Mouse (Mus musculus) heart, embryonic 12.5 days (tissue): ENCODE measurements at regions not wholly inside any gene's neighbourhood (a gene's known extent, or its start where the extent isn't known, plus 50 kb on each side); places are given as distances from the start of the nearest gene placed in this dataset.

Experiments
- ATAC-seq: fragments of 200-750 bp; cut with Nextera tagmentation; 2 replicates; pipeline ENCODE4 v1.8.0; 2017; ENCODE audit warnings: moderate TSS enrichment, moderate library complexity; ENCODE audit not compliant: insufficient number of reproducible peaks, low FRiP score
- H3K27ac ChIP-seq: fragments of 300-500 bp; sonication (generic); 2 replicates; pipeline ENCODE4 v1.5.1; 2016; ENCODE audit warnings: mild to moderate bottlenecking, moderate library complexity; ENCODE audit not compliant: poor library complexity, severe bottlenecking
- H3K27me3 ChIP-seq: fragments of 300-500 bp; sonication (generic); replicated peaks from 2 replicates; pipeline ENCODE4 v1.6.1; 2016; ENCODE audit warnings: mild to moderate bottlenecking, moderate library complexity
- H3K36me3 ChIP-seq: fragments of 300-500 bp; sonication (generic); 2 replicates; pipeline ENCODE4 v1.6.1; 2016; ENCODE audit warnings: mild to moderate bottlenecking, moderate library complexity
- H3K4me1 ChIP-seq: fragments of 300-500 bp; sonication (generic); replicated peaks from 2 replicates; pipeline ENCODE4 v1.6.1; 2016; ENCODE audit warnings: mild to moderate bottlenecking
- H3K4me2 ChIP-seq: fragments of 300-500 bp; sonication (generic); 2 replicates; pipeline ENCODE4 v1.6.1; 2016; ENCODE audit warnings: mild to moderate bottlenecking, moderate library complexity
- H3K4me3 ChIP-seq: fragments of 300-500 bp; sonication (generic); 2 replicates; pipeline ENCODE4 v1.5.1; 2016; ENCODE audit warnings: mild to moderate bottlenecking
- H3K9ac ChIP-seq: fragments of 300-500 bp; sonication (generic); 2 replicates; pipeline ENCODE4 v1.6.1; 2016; ENCODE audit warnings: mild to moderate bottlenecking, moderate library complexity
- H3K9me3 ChIP-seq: fragments of 300-500 bp; sonication (generic); replicated peaks from 2 replicates; pipeline ENCODE4 v1.6.1; 2016; ENCODE audit warnings: mild to moderate bottlenecking, moderate library complexity
- WGBS: fragments of 180-500 bp; shearing (Covaris S2); methylation state at CpG from one replicate; pipeline ENCODE4 v1.1.7; 2016; 5-methylcytosine and 5-hydroxymethylcytosine counted together

DNA sequence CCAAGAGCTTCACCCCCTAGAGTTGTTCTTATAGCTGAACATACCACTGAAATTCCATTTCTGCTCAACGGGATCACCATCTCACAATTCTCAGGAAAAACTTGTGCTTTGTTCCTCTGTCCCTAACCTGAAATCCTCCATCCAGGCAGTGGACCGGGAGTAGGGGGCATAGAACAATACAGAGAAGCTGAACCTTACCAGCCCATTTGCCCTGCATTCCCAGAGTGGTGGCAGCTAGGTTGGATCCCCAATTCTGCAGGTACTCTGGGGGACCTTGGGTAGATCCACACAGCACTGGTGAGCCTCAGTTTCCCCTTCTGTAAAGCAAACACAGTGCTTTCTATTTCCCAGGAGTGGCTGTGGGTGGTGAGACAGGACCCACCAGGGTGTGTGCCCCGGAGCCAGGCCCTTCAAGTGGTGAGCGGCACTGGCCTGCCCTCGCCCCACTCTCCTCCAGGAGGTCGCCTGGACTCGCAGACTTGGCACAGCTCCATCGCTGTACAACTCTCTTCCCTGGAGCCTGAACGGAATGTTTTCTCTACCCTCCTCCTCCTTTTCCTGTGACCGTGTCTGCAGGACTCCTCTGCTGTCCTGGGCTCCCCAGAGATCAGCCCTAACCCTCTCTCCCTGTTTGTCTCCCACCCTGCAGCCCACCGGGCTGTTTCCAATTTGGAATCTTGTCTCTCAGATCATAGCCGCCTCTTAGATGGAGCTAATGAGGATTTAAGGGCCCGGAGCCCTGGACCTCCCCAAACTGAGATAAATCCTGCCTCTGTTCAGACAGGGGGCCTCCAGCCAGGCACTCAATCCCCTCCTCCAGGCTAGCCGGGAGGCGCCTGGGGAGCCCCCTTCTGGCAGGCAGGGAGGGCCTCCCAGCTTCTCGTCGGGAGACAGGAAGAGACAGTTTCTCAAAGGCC lies 52.3 kb upstream of the Cux1 start:
- peak overlapping the region; percentile 61 for H3K4me2 ChIP-seq
- H3K9me3 ChIP-seq = no peaks in the 10 kb centered on the region
- ATAC-seq = peak; percentile 76
- no peaks in the 10 kb centered on the region for H3K36me3 ChIP-seq
- peaks cover 33% of the 10 kb centered on the region for H3K27me3 ChIP-seq
- 5% methylated on average over 17 of the region's 17 CpGs for WGBS
- H3K27ac ChIP-seq = peak overlapping the region; percentile 38
- peak overlapping the region; percentile 25 for H3K4me3 ChIP-seq
- H3K4me1 ChIP-seq = peaks cover 24% of the 10 kb centered on the region
- peak overlapping the region; percentile 30 for H3K9ac ChIP-seq

DNA sequence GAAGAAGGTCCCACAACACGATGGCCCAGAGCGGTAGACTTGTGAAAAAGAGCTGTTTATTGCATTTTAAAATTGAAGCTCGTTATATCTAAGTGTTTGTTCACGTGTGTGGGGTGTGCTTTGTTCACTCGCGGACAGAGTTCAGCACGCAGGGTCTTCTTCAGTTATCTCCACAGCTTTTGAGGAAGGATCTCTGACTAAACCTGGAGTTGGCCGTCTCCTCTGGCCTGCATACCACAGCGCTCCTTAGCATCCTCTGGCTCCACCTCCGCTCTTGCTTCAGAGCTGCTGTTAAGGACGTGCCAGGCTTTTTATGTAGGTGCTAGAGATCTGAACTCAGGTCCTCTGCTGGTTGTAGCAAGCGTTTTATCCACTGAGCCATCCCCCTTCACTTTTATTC lies 52.9 kb upstream of the Cux1 start:
- peaks cover 24% of the 10 kb centered on the region for H3K4me1 ChIP-seq
- 0 out of 2 replicates have a peak overlapping the region, but pooled peaks have one; percentile 30 for H3K9ac ChIP-seq
- no peaks in the 10 kb centered on the region for H3K36me3 ChIP-seq
- peaks cover 39% of the 10 kb centered on the region for H3K27me3 ChIP-seq
- WGBS = 14% methylated on average over 12 of the region's 12 CpGs
- peak overlapping the region; percentile 38 for H3K27ac ChIP-seq
- ATAC-seq = no peak
- H3K4me2 ChIP-seq = peak overlapping the region; percentile 61
- H3K9me3 ChIP-seq = no peaks in the 10 kb centered on the region
- peak overlapping the region; percentile 25 for H3K4me3 ChIP-seq

DNA sequence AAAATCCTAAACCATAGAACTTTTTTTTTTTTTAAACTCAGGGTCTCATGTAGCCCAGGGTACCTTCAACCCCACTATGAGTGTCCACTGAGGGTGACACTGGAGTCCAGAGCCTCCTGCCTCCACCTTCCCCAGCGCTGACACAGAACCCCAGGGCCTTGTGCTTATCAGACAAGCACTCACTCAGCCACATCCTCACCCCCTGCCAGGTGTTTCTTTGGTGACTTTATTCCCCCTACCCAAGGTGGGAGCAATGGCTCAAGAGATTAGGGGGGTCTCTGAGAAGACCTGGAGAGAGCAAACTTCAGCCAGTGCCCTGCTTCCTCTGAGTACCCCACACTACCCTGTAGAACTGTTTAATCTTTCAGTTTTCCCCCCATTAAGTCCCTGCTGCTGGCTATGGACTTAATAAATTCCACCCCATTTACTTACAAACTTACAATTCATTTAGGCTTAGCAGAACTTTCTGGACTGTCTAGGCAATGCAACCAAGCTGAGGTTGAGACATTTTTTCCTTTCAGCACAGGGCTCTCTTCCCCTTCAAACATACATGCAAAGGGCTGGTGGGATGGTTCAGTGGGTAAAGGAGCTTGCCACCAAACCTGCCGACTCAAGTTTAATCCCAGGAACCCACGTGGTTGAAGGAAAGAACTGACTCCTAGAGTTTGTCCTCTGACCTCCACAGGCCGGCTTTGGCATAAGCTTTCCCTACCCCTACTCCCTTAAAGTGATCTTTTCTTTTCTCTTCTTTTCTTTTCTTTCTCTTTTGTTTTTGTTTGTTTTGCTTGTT lies 54.2 kb upstream of the Cux1 start:
- Histone ChIP-seq H3K9me3 (no peaks in the 10 kb centered on the region), H3K4me2 (no peak overlapping the region), H3K4me3 (no peak overlapping the region), H3K9ac (no peak overlapping the region), H3K27me3 (peaks cover 44% of the 10 kb centered on the region), H3K4me1 (peaks cover 24% of the 10 kb centered on the region), H3K27ac (no peak overlapping the region), H3K36me3 (no peaks in the 10 kb centered on the region)
- no peak for ATAC-seq
- 37% methylated on average over 4 of the region's 4 CpGs for WGBS

GRCm38 (mm10) chr5:136622152-136622551 lies 54.9 kb upstream of the Cux1 start:
- Histone ChIP-seq H3K27me3 (peaks cover 44% of the 10 kb centered on the region), H3K27ac (no peak overlapping the region), H3K36me3 (no peaks in the 10 kb centered on the region), H3K9me3 (no peaks in the 10 kb centered on the region), H3K4me2 (peak overlapping the region; percentile 90; the same call in 1 of the 2 replicates), H3K9ac (no peak overlapping the region), H3K4me3 (no peak overlapping the region), H3K4me1 (peaks cover 24% of the 10 kb centered on the region)
- ATAC-seq = no peak
- 18% methylated on average over 2 of the region's 2 CpGs for WGBS

GRCm38 (mm10) chr5:136622721-136623542 lies 55.6 kb upstream of the Cux1 start:
- WGBS = 2% methylated on average over 43 of the region's 43 CpGs
- Histone ChIP-seq H3K27me3 (peaks cover 38% of the 10 kb centered on the region), H3K9me3 (no peaks in the 10 kb centered on the region), H3K27ac (no peak overlapping the region), H3K36me3 (no peaks in the 10 kb centered on the region), H3K4me1 (peaks cover 24% of the 10 kb centered on the region), H3K4me3 (peak overlapping the region; percentile 55), H3K4me2 (peak overlapping the region; percentile 90), H3K9ac (peak overlapping the region; percentile 66)
- no peak for ATAC-seq

DNA sequence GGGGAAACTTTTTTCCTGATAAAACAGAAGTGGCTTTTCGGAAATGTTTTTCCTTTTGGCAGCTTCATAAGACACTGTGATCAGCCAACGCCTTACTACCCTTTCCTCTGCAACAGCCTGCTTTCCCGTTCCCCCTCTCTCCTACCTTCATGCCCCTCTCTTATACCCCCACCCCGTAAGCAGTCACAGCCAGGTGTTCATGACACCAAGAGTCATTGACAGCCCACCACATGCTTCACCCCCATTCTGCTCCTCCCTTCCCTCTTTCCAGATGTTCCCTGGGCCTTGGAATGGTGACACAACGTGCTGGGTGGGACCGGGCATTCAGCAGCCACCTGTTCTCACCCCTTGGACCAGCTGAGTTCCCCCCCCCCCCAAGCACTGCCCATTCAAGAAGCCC lies 56.5 kb upstream of the Cux1 start:
- Histone ChIP-seq H3K9ac (no peak overlapping the region), H3K36me3 (no peaks in the 10 kb centered on the region), H3K4me3 (no peak overlapping the region), H3K4me2 (no peak overlapping the region), H3K4me1 (peaks cover 24% of the 10 kb centered on the region), H3K27ac (no peak overlapping the region), H3K9me3 (no peaks in the 10 kb centered on the region), H3K27me3 (peaks cover 32% of the 10 kb centered on the region)
- ATAC-seq = no peak
- 49% methylated on average over 6 of the region's 6 CpGs for WGBS

DNA sequence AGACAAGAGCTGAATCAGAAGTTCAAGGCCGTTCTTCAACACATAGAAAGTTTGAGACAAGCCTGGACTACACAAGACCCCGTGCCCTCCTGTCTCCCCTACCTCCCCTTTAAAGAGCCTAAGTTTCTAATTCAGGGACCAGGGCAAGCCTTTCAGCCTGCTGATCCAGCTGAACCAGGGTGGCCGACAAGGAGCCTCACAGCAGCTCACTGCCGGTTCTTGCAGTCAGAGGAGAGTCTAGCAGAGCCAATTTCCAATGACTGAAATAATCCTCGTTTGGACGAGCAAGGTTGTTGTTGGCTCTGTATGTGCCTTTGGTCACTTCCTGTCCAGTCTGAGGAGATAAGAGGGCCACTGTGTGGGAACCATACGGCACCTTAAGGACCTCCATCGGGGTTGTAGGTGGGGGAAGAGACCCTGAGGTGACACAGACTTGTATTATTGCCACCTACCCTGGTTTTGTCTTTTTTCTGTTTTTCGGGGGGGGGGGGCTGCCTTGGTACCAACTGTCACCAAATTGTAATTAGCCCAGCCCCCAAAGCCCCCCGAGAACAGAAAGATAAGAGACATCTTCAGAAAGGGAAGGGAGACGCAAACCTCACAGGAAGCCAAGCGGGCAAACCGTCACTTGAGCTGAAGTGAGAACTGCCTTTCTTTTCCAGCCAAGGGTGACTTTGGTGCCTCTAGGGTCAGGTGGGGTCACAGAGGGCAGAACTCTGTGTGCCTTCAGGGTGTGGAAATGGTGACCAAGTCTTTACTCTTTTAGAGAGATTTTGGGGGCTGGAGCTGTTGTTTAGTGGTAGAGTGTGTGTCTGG lies 58.1 kb upstream of the Cux1 start:
- H3K27ac ChIP-seq = no peak overlapping the region
- peaks cover 30% of the 10 kb centered on the region for H3K27me3 ChIP-seq
- WGBS = 41% methylated on average over 13 of the region's 13 CpGs
- no peaks in the 10 kb centered on the region for H3K9me3 ChIP-seq
- no peak overlapping the region for H3K9ac ChIP-seq
- no peaks in the 10 kb centered on the region for H3K36me3 ChIP-seq
- H3K4me2 ChIP-seq = no peak overlapping the region
- no peak for ATAC-seq
- H3K4me3 ChIP-seq = no peak overlapping the region
- peaks cover 10% of the 10 kb centered on the region for H3K4me1 ChIP-seq

DNA sequence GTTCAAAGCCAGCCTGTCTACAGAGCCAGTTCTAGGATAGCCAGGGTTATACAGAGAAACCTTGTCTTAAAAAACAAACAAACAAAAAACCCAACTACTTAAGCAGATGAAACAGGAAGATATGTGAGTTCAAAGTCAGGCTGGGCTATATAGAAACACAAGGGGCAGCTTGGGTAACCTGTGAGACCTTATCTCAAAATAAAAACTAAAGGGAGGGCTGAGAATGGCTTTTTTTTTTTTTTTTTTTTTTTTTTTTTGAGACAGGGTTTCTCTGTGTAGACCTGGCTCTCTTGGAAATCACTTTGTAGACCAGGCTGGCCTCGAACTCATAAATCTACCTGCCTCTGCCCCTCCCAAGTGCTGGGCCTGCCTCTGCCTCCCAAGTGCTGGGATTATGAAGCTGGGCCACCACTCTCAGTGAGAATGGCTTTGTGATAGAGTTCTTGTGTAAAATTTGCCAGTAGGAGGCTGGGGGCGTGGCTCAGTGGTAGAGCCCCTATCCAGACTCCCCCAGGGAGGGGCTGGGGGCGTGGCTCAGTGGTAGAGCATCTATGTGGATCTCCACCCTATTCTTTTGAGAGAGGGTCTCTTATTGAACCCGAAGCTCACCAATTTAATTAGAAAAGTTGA lies 59.0 kb upstream of the Cux1 start:
- WGBS = 41% methylated on average over 4 of the region's 4 CpGs
- H3K4me1 ChIP-seq = peaks cover 5% of the 10 kb centered on the region
- H3K27me3 ChIP-seq = peaks cover 29% of the 10 kb centered on the region
- H3K27ac ChIP-seq = no peak overlapping the region
- ATAC-seq = no peak
- no peaks in the 10 kb centered on the region for H3K9me3 ChIP-seq
- H3K36me3 ChIP-seq = no peaks in the 10 kb centered on the region
- H3K9ac ChIP-seq = no peak overlapping the region
- H3K4me3 ChIP-seq = no peak overlapping the region
- no peak overlapping the region for H3K4me2 ChIP-seq

GRCm38 (mm10) chr5:136626891-136627290 lies 59.6 kb upstream of the Cux1 start:
- no peaks in the 10 kb centered on the region for H3K36me3 ChIP-seq
- H3K4me2 ChIP-seq = no peak overlapping the region
- H3K27me3 ChIP-seq = peaks cover 23% of the 10 kb centered on the region
- H3K4me3 ChIP-seq = no peak overlapping the region
- no peaks in the 10 kb centered on the region for H3K9me3 ChIP-seq
- no peak overlapping the region for H3K9ac ChIP-seq
- peaks cover 5% of the 10 kb centered on the region for H3K4me1 ChIP-seq
- ATAC-seq = no peak
- 65% methylated on average over 2 of the region's 2 CpGs for WGBS
- H3K27ac ChIP-seq = no peak overlapping the region
